Mouse (Mus musculus) activated CD4-positive, CD25-positive, alpha-beta regulatory T cell (primary cell): ENCODE data around the gene Dpm1. TPM values are rescaled to one million over a fixed set of nuclear protein-coding genes. Genes with fewer than 3 reads are reported as not detected.

Source experiments
- polyA plus RNA-seq, 2 experiments: library from polyadenylated mRNA; unstranded; fragments of 100-300 nt; shearing (Covaris generic); gene quantifications; one replicate each; pipeline ENCODE4 v1.2.1; 2017

The Dpm1 gene
- 100 to 1,000 TPM; 105 to 144 TPM for polyA plus RNA-seq

DNA sequence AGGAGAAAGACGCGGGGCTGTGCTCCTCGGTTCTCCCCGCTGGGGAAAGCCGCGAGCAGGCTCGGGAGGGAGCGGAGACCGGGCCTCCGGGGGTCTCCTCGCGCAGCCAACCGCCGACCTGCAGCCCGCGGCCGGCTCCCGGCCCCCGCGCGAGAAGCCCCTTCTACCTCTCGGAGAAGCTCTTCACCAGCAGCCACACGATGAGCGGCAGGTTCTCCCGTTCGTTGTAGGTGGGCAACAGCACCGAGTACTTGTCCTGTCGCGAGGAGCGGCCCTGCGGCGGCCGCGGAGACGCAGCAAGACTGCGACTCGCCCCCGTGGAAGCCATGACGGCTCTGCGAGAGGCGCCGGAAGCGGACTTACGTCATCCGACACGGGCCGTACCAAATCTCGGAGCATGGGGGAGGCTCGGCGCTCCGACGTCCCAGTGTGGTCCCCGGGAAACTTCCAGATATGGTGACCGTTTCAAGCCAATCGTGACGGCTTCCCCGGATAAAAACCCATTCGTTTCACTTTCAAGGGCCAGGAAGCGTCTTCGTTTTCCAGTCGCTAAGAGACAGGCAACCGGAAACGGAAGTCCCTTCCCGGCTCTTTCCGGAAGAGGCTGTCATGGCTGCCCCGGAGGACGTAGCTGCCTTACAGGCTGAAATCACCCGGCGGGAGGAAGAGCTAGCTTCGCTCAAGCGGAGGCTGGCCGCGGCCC, at the start of gene Dpm1, which contains the start of the genes Gm20716 and Mocs3:
Gene Dpm1, minus strand, starts transcription at position 566 of the 703 bp plus-strand sequence.
Gene Gm20716, minus strand, starts transcription at position 339 of the 703 bp plus-strand sequence.
Gene Mocs3, plus strand, starts transcription at position 597 of the 703 bp plus-strand sequence.

GRCm38 (mm10) chr2:168206725-168207644, 23.4 kb downstream of the Dpm1 start, which contains the start of gene Adnp:
TSS of gene Adnp (minus strand) at chr2:168207112.

Other genes starting within 250 kb of the Dpm1 start
- gene Ripor3, start 220.0 kb downstream of the Dpm1 start, polyA plus RNA-seq = under 1 TPM in 1 of 2 experiments, not detected in 1; 0.21 TPM
- gene Pard6b, start 149.6 kb downstream of the Dpm1 start, polyA plus RNA-seq = 1 to 10 TPM; 4.3 to 4.9 TPM
- gene Adnp, start 23.5 kb downstream of the Dpm1 start, polyA plus RNA-seq = 10 to 100 TPM; 24.7 to 28.7 TPM
- gene Gm20716, start 227 bp downstream of the Dpm1 start, polyA plus RNA-seq = 1 to 10 TPM; 4.2 to 6.8 TPM
- 10 to 100 TPM; 15.3 to 16.1 TPM for gene Mocs3, start within 50 bp of the Dpm1 start, polyA plus RNA-seq
- gene Kcng1, start 51.1 kb upstream of the Dpm1 start, polyA plus RNA-seq = under 1 TPM in 1 of 2 experiments, not detected in 1; 0.25 TPM